ENCODE assay signal across 8 mouse cellular contexts in genomic region chr10:99262867-99263379, GRCm38 (mm10). TPM values are rescaled to one million over a fixed set of nuclear protein-coding genes. Genes with fewer than 3 reads are reported as not detected.
DNase-seq lines count a peak whose midpoint lies in the region; ATAC-seq and TF ChIP-seq lines count a peak whose summit lies in the region.

Gene Dusp6, plus strand, starts transcription at chr10:99263231.

- peak within 1 kb of the TSS; percentile 82 for H3K9ac ChIP-seq in heart, embryonic 15.5 days
- H3K9ac ChIP-seq in liver, embryonic 14.5 days (replicated peaks), result peak within 1 kb of the TSS; percentile 37
- peak within 1 kb of the TSS; percentile 85 for H3K9ac ChIP-seq in neural tube, embryonic 11.5 days (ENCODE audit: low read length)
- peak within 1 kb of the TSS; percentile 91 for H3K9ac ChIP-seq in stomach, postnatal 0 days (ENCODE audit: low read length)

- H3K4me1 ChIP-seq in forebrain, embryonic 10.5 days, result peaks cover 78% of the 10 kb centered on the region
- H3K4me1 ChIP-seq in heart, embryonic 15.5 days (replicated peaks), result peaks cover 21% of the 10 kb centered on the region
- H3K4me1 ChIP-seq in liver, embryonic 14.5 days (replicated peaks; ENCODE audit: control insufficient read depth in 2 of 2, insufficient read depth in 2 of 2, low read length in 1 of 2), result 0 out of 4 replicates have a peak, but pooled peaks cover 0 to 2% of the 10 kb centered on the region in 2 experiments
- peaks cover 25% of the 10 kb centered on the region for H3K4me1 ChIP-seq in neural tube, embryonic 11.5 days (ENCODE audit: control insufficient read depth, insufficient read depth, low read length)
- no peaks in the 10 kb centered on the region; the same call in 1 of the 2 replicates for H3K4me1 ChIP-seq in stomach, postnatal 0 days (replicated peaks; ENCODE audit: control insufficient read depth, insufficient read depth)

- TF ChIP-seq CTCF in brain, embryonic 14.5 days (IDR thresholded peaks at IDR 0.05; ENCODE audit: borderline replicate concordance, extremely low read depth, insufficient read depth, insufficient read length), result peak; percentile 14; the same call in 1 of the 2 replicates
- TF ChIP-seq CTCF in liver, embryonic 14.5 days (IDR thresholded peaks at IDR 0.05; ENCODE audit: low read depth), result no peak
- no peak; the same call in 1 of the 2 replicates for TF ChIP-seq CTCF in stomach, postnatal 0 days (IDR thresholded peaks at IDR 0.05; ENCODE audit: low read depth)

- TF ChIP-seq EP300 in liver, embryonic 14.5 days (IDR thresholded peaks at IDR 0.05; ENCODE audit: low read depth), result no peak
- peak; percentile 84 for TF ChIP-seq EP300 in stomach, postnatal 0 days (optimal IDR thresholded peaks at IDR 0.05)

- DNase-seq in CD4-positive helper T cell, adult 2 months (ENCODE audit: low read depth, low spot score), result peak; percentile 96
- peak; percentile 99 for DNase-seq in brain, embryonic 14.5 days (ENCODE audit: low read depth)
- DNase-seq in forebrain, embryonic 10.5 days (ENCODE audit: extremely low spot score, low spot score), result peak; percentile 97
- peak; percentile 97 to 99 for DNase-seq in kidney, postnatal 25 days
- DNase-seq in liver, embryonic 14.5 days (ENCODE audit: low read depth in 3 of 3, low spot score in 3 of 3), result peak; percentile 57 to 71 (median 63)
- DNase-seq in neural tube, embryonic 11.5 days (ENCODE audit: low spot score), result peak; percentile 96
- peak; percentile 97 for DNase-seq in stomach, postnatal 0 days (ENCODE audit: low spot score)

- H3K27ac ChIP-seq in forebrain, embryonic 10.5 days, result peak within 1 kb of the TSS; percentile 98
- peak within 1 kb of the TSS; percentile 97 for H3K27ac ChIP-seq in heart, embryonic 15.5 days
- peak within 1 kb of the TSS; percentile 46 for H3K27ac ChIP-seq in liver, embryonic 14.5 days
- peak within 1 kb of the TSS; percentile 94 for H3K27ac ChIP-seq in neural tube, embryonic 11.5 days (ENCODE audit: low read depth, low read length)
- peak within 1 kb of the TSS; percentile 98 for H3K27ac ChIP-seq in stomach, postnatal 0 days (replicated peaks)

- peaks cover 31% of the 10 kb centered on the region for H3K36me3 ChIP-seq in forebrain, embryonic 10.5 days (replicated peaks)
- H3K36me3 ChIP-seq in heart, embryonic 15.5 days, result no peaks in the 10 kb centered on the region; the same call in 1 of the 2 replicates
- no peaks in the 10 kb centered on the region for H3K36me3 ChIP-seq in liver, embryonic 14.5 days (replicated peaks; ENCODE audit: control insufficient read depth, insufficient read depth, low read depth)
- H3K36me3 ChIP-seq in neural tube, embryonic 11.5 days (ENCODE audit: control insufficient read depth, insufficient read depth, low read length), result no peaks in the 10 kb centered on the region
- H3K36me3 ChIP-seq in stomach, postnatal 0 days (ENCODE audit: control insufficient read depth, insufficient read depth, low read length), result no peaks in the 10 kb centered on the region

- peaks cover 34% of the 10 kb centered on the region for H3K27me3 ChIP-seq in forebrain, embryonic 10.5 days (ENCODE audit: poor library complexity, severe bottlenecking)
- H3K27me3 ChIP-seq in heart, embryonic 15.5 days, result no peaks in the 10 kb centered on the region
- peaks cover 41% of the 10 kb centered on the region for H3K27me3 ChIP-seq in liver, embryonic 14.5 days (ENCODE audit: control insufficient read depth, insufficient read depth, low read length)
- H3K27me3 ChIP-seq in neural tube, embryonic 11.5 days (ENCODE audit: control insufficient read depth, insufficient read depth, low read length), result 0 out of 2 replicates have a peak, but pooled peaks cover 2% of the 10 kb centered on the region
- H3K27me3 ChIP-seq in stomach, postnatal 0 days (ENCODE audit: control insufficient read depth, insufficient read depth, low read length), result no peaks in the 10 kb centered on the region

- H3K4me3 ChIP-seq in forebrain, embryonic 10.5 days, result peak within 1 kb of the TSS; percentile 77
- peak within 1 kb of the TSS; percentile 74 for H3K4me3 ChIP-seq in heart, embryonic 15.5 days
- H3K4me3 ChIP-seq in liver, embryonic 14.5 days (ENCODE audit: insufficient read depth in 1 of 2, low read depth in 2 of 2, low read length in 2 of 2), result peak within 1 kb of the TSS; percentile 56 to 57
- peak within 1 kb of the TSS; percentile 52 for H3K4me3 ChIP-seq in neural tube, embryonic 11.5 days (ENCODE audit: low read depth, low read length)
- peak within 1 kb of the TSS; percentile 77 for H3K4me3 ChIP-seq in stomach, postnatal 0 days (ENCODE audit: low read depth, low read length)

- WGBS in forebrain, embryonic 10.5 days, result under 1% methylated on average over 29 of the region's 29 CpGs
- WGBS in heart, embryonic 15.5 days, result under 1% methylated on average over 29 of the region's 29 CpGs
- WGBS in liver, embryonic 14.5 days (ENCODE audit: insufficient replicate concordance), result under 1% methylated on average over 29 of the region's 29 CpGs
- WGBS in neural tube, embryonic 11.5 days, result under 1% methylated on average over 29 of the region's 29 CpGs
- under 1% methylated on average over 29 of the region's 29 CpGs for WGBS in stomach, postnatal 0 days

- ATAC-seq in heart, embryonic 15.5 days (replicated peaks; ENCODE audit: insufficient number of reproducible peaks, insufficient read depth, low FRiP score, low read depth), result peak; percentile 93
- ATAC-seq in liver, embryonic 14.5 days (ENCODE audit: insufficient read depth), result peak; percentile 84
- ATAC-seq in neural tube, embryonic 11.5 days (ENCODE audit: insufficient read depth, low FRiP score, low TSS enrichment), result peak; percentile 96
- peak; percentile 97 for ATAC-seq in stomach, postnatal 0 days (ENCODE audit: low FRiP score, low TSS enrichment)

- peak; percentile 58; the same call in 1 of the 2 replicates for TF ChIP-seq POLR2A in brain, embryonic 14.5 days (IDR thresholded peaks at IDR 0.05; ENCODE audit: borderline replicate concordance, extremely low read depth, insufficient read depth, insufficient read length, poor library complexity, severe bottlenecking)

- H3K9me3 ChIP-seq in forebrain, embryonic 10.5 days, result no peaks in the 10 kb centered on the region
- no peaks in the 10 kb centered on the region for H3K9me3 ChIP-seq in heart, embryonic 15.5 days (replicated peaks)
- H3K9me3 ChIP-seq in liver, embryonic 14.5 days (ENCODE audit: control insufficient read depth, low read length), result no peaks in the 10 kb centered on the region
- H3K9me3 ChIP-seq in neural tube, embryonic 11.5 days (ENCODE audit: control insufficient read depth, low read length), result no peaks in the 10 kb centered on the region
- H3K9me3 ChIP-seq in stomach, postnatal 0 days (ENCODE audit: control insufficient read depth, low read length), result no peaks in the 10 kb centered on the region

- H3K4me2 ChIP-seq in heart, embryonic 15.5 days, result peak within 1 kb of the TSS; percentile 91
- peak within 1 kb of the TSS; percentile 63 for H3K4me2 ChIP-seq in liver, embryonic 14.5 days (ENCODE audit: low read depth)
- H3K4me2 ChIP-seq in neural tube, embryonic 11.5 days (ENCODE audit: low read depth), result peak within 1 kb of the TSS; percentile 93
- H3K4me2 ChIP-seq in stomach, postnatal 0 days (replicated peaks; ENCODE audit: low read depth), result peak within 1 kb of the TSS; percentile 61

RNA-seq across cellular contexts. Expression of gene Dusp6, which starts in this region (rescaled TPM):
- polyA plus RNA-seq in brain, embryonic 14.5 days (2012; rRNA removed), result 31.8 and 35.9 TPM in 2 replicates
- 97.6 and 116 TPM in 2 replicates for polyA plus RNA-seq in forebrain, embryonic 10.5 days (2016; fragmentation: Nextera tagmentation; extraction: Ambion mirVana)
- 34.9 and 40.4 TPM in 2 replicates for polyA plus RNA-seq in heart, embryonic 15.5 days (2015; fragmentation: Nextera tagmentation; extraction: Ambion mirVana)
- polyA plus RNA-seq in liver, embryonic 14.5 days (2012; rRNA removed), result 6.5 and 8.3 TPM in 2 replicates
- 9.5 and 10.3 TPM in 2 replicates for polyA plus RNA-seq in liver, embryonic 14.5 days (2014; fragmentation: Nextera tagmentation; extraction: Ambion mirVana)
- polyA plus RNA-seq in neural tube, embryonic 11.5 days (2014; fragmentation: Nextera tagmentation; extraction: Ambion mirVana), result 57.5 and 62.0 TPM in 2 replicates
- 17.4 and 18.7 TPM in 2 replicates for polyA plus RNA-seq in stomach, postnatal 0 days (2015; fragmentation: Nextera tagmentation; extraction: Ambion mirVana)

Comparison
In these comparisons a context has a peak if more than half of its experiments do, and no peak if none do; other contexts are left out.
1. Peak in every context shown above with its lines: DNase-seq, ATAC-seq, H3K4me3 ChIP-seq and H3K27ac ChIP-seq.
2. H3K27ac ChIP-seq: peak in every context shown above with its lines; median percentile 98 in forebrain, embryonic 10.5 days; 98 in stomach, postnatal 0 days; 97 in heart, embryonic 15.5 days; 94 in neural tube, embryonic 11.5 days; 46 in liver, embryonic 14.5 days.
3. H3K9ac ChIP-seq: peak in every context shown above with its lines; median percentile 91 in stomach, postnatal 0 days; 85 in neural tube, embryonic 11.5 days; 82 in heart, embryonic 15.5 days; 37 in liver, embryonic 14.5 days.